Mouse (Mus musculus) bone marrow, adult 2 months (tissue): ENCODE measurements around the gene Nrxn1.
"Not testable (repeated sequence)": the region's sequence is repeated elsewhere in the genome, so short reads cannot be mapped to it uniquely, and the experiment has no call there.

Source experiments
- CTCF ChIP-seq: fragments of 200-500 bp; IDR thresholded peaks from 2 replicates; pipeline ENCODE4 v1.5.1; 2011; ENCODE audit warnings: low read length, control low read depth; ENCODE audit not compliant: control insufficient read depth, insufficient read depth
- POLR2A ChIP-seq: fragments of 200-500 bp; IDR thresholded peaks from 2 replicates; pipeline ENCODE4 v1.6.1; 2011; ENCODE audit warnings: low read depth, mild to moderate bottlenecking, control low read depth, low read length, borderline replicate concordance; ENCODE audit not compliant: control insufficient read depth

GRCm38 (mm10) chr17:90503999-90504398 is 588.9 kb downstream of the Nrxn1 start:
- not testable (repeated sequence) for TF ChIP-seq POLR2A, CTCF
